10 mouse cellular contexts compared by ENCODE assay signal in genomic region chr1:97809255-97809912, GRCm38 (mm10). TPM values are rescaled to one million over a fixed set of nuclear protein-coding genes. Genes with fewer than 3 reads are reported as not detected.
DNase-seq lines count a peak whose midpoint lies in the region; ATAC-seq and TF ChIP-seq lines count a peak whose summit lies in the region.
"Had no signal": no experiment of that assay in that cellular context is flagged by ENCODE, and none has a peak within 500 bp of the region (broad histone marks: within the 10 kb centered on the region; RNA-seq: fewer than 3 reads in every experiment).

No protein-coding gene starts in this region.

- intact Hi-C loops in heart, postnatal 25 days (cut with DNase I), result loop anchor here (2.0 to 5.0 kb wide), 3 partner anchors 369 to 713 kb away; no protein-coding TSS in a partner anchor
- intact Hi-C loops in heart, postnatal 36 days (cut with DNase I), result loop anchor here (1.0 kb wide), 2 partner anchors 370 to 541 kb away; no protein-coding TSS in a partner anchor

- no peaks in the 10 kb centered on the region for H3K9me3 ChIP-seq in heart, postnatal 0 days (replicated peaks; ENCODE audit: control insufficient read depth, low read length)
- H3K9me3 ChIP-seq in hindbrain, postnatal 0 days (ENCODE audit: low read length), result no peaks in the 10 kb centered on the region
- H3K9me3 ChIP-seq: embryonic facial prominence, embryonic 12.5 days; limb, embryonic 13.5 days had no signal

- no peaks in the 10 kb centered on the region for H3K4me1 ChIP-seq in heart, postnatal 0 days (ENCODE audit: control insufficient read depth, insufficient read depth)
- H3K4me1 ChIP-seq in hindbrain, postnatal 0 days (ENCODE audit: insufficient read depth, low read length), result no peaks in the 10 kb centered on the region
- H3K4me1 ChIP-seq: embryonic facial prominence, embryonic 12.5 days; limb, embryonic 13.5 days had no signal

- H3K4me3 ChIP-seq in heart, postnatal 0 days (ENCODE audit: low read depth, low read length), result no peak overlapping the region
- no peak overlapping the region for H3K4me3 ChIP-seq in hindbrain, postnatal 0 days (ENCODE audit: low read length)
- H3K4me3 ChIP-seq: embryonic facial prominence, embryonic 12.5 days; limb, embryonic 13.5 days had no signal

- no peak overlapping the region for H3K9ac ChIP-seq in heart, postnatal 0 days (replicated peaks; ENCODE audit: low read depth, low read length)
- H3K9ac ChIP-seq in hindbrain, postnatal 0 days (replicated peaks; ENCODE audit: low read length), result no peak overlapping the region
- H3K9ac ChIP-seq: embryonic facial prominence, embryonic 12.5 days; limb, embryonic 13.5 days had no signal

- no peak for TF ChIP-seq EP300 in heart, postnatal 0 days (IDR thresholded peaks at IDR 0.05; ENCODE audit: low read depth)

- ATAC-seq in heart, postnatal 0 days (ENCODE audit: insufficient read depth, low read depth), result no peak
- ATAC-seq in hindbrain, postnatal 0 days, result no peak
- no peak for ATAC-seq in monocyte, adult 5-6 weeks (replicated peaks; ENCODE audit: insufficient number of reproducible peaks, low FRiP score, low TSS enrichment, poor library complexity, severe bottlenecking)

- H3K27me3 ChIP-seq in heart, postnatal 0 days (ENCODE audit: control insufficient read depth, insufficient read depth, low read length), result no peaks in the 10 kb centered on the region
- H3K27me3 ChIP-seq in hindbrain, postnatal 0 days (ENCODE audit: insufficient read depth, low read length), result no peaks in the 10 kb centered on the region
- H3K27me3 ChIP-seq: embryonic facial prominence, embryonic 12.5 days; limb, embryonic 13.5 days had no signal

- no peak overlapping the region for H3K4me2 ChIP-seq in heart, postnatal 0 days (ENCODE audit: low read depth, low read length)
- H3K4me2 ChIP-seq in hindbrain, postnatal 0 days (ENCODE audit: low read depth, low read length), result no peak overlapping the region
- H3K4me2 ChIP-seq: embryonic facial prominence, embryonic 12.5 days; limb, embryonic 13.5 days had no signal

- peak; percentile 60 for TF ChIP-seq CTCF in heart, postnatal 0 days (IDR thresholded peaks at IDR 0.05; ENCODE audit: low read depth)
- peak; percentile 74 for TF ChIP-seq CTCF in hindbrain, postnatal 0 days (IDR thresholded peaks at IDR 0.05; ENCODE audit: low read depth)

- no peak for DNase-seq in heart, postnatal 0 days (ENCODE audit: low spot score)
- DNase-seq in heart, postnatal 25 days (ENCODE audit: low spot score), result no peak
- DNase-seq in 3134 (ENCODE audit: extremely low read depth, insufficient read length, low spot score), result peak; percentile 7
- peak; percentile 77 for DNase-seq in NIH3T3 (ENCODE audit: low read depth)
- DNase-seq in hindbrain, postnatal 0 days (ENCODE audit: low spot score), result peak; percentile 76
- no peak for DNase-seq in yolk sac, embryonic 10.5 days (ENCODE audit: low spot score)
- DNase-seq in heart, postnatal 36 days, result no peak

- H3K27ac ChIP-seq in heart, postnatal 0 days (ENCODE audit: low read depth), result no peak overlapping the region
- H3K27ac ChIP-seq in hindbrain, postnatal 0 days, result no peak overlapping the region
- H3K27ac ChIP-seq: embryonic facial prominence, embryonic 12.5 days; limb, embryonic 13.5 days had no signal

- no peaks in the 10 kb centered on the region for H3K36me3 ChIP-seq in heart, postnatal 0 days (replicated peaks; ENCODE audit: control insufficient read depth, insufficient read depth, low read length)
- H3K36me3 ChIP-seq in hindbrain, postnatal 0 days (ENCODE audit: insufficient read depth, low read length), result no peaks in the 10 kb centered on the region
- H3K36me3 ChIP-seq: embryonic facial prominence, embryonic 12.5 days; limb, embryonic 13.5 days had no signal

- WGBS in heart, postnatal 0 days, result 33% methylated on average over 2 of the region's 2 CpGs
- WGBS in hindbrain, postnatal 0 days, result 28% methylated on average over 2 of the region's 2 CpGs

RNA-seq across cellular contexts. Expression of gene Ppip5k2, which starts 39.2 kb away (rescaled TPM):
- 68.0 and 75.2 TPM in 2 replicates for total RNA-seq in heart, postnatal 0 days (2014; rRNA removed; ENCODE audit: low replicate concordance)
- polyA plus RNA-seq in heart, postnatal 0 days (2015; fragmentation: Nextera tagmentation; extraction: Ambion mirVana), result 42.4 and 44.8 TPM in 2 replicates
- total RNA-seq in heart, postnatal 25 days (2021), result 10 to 100 TPM; 79.9 to 85.0 TPM
- 39.3 and 40.3 TPM in 2 replicates for total RNA-seq in hindbrain, postnatal 0 days (2014; rRNA removed)
- polyA plus RNA-seq in hindbrain, postnatal 0 days (2015; fragmentation: Nextera tagmentation; extraction: Ambion mirVana), result 29.4 and 30.8 TPM in 2 replicates
- total RNA-seq in monocyte, adult 5-6 weeks (2017), result 32.8 to 50.5 TPM (median 42.8 TPM) in 3 replicates
- total RNA-seq in heart, postnatal 36 days (2021), result 100 to 1,000 TPM in 1 of 2 experiments, 10 to 100 TPM in 1; 86.8 to 102 TPM

RNA-seq across cellular contexts. Expression of gene Gin1, which starts 39.4 kb away (rescaled TPM):
- 0.80 and 1.6 TPM in 2 replicates for total RNA-seq in heart, postnatal 0 days (2014; rRNA removed; ENCODE audit: low replicate concordance)
- polyA plus RNA-seq in heart, postnatal 0 days (2015; fragmentation: Nextera tagmentation; extraction: Ambion mirVana), result 21.3 and 22.7 TPM in 2 replicates
- total RNA-seq in heart, postnatal 25 days (2021), result 1 to 10 TPM; 8.3 to 8.4 TPM
- total RNA-seq in hindbrain, postnatal 0 days (2014; rRNA removed), result 2.3 and 5.8 TPM in 2 replicates
- polyA plus RNA-seq in hindbrain, postnatal 0 days (2015; fragmentation: Nextera tagmentation; extraction: Ambion mirVana), result 11.6 and 18.2 TPM in 2 replicates
- total RNA-seq in monocyte, adult 5-6 weeks (2017), result 4.8 to 8.8 TPM (median 8.4 TPM) in 3 replicates
- 1 to 10 TPM; 6.3 to 7.7 TPM for total RNA-seq in heart, postnatal 36 days (2021)

Comparison
In these comparisons a context has a peak if more than half of its experiments do, and no peak if none do; other contexts are left out.
1. DNase-seq: peak in 3134 (single experiment), NIH3T3 (single experiment) and hindbrain, postnatal 0 days (single experiment); none in heart, postnatal 0 days (single experiment), heart, postnatal 25 days (single experiment), yolk sac, embryonic 10.5 days (single experiment) and heart, postnatal 36 days (0 of 2).